Comparison of ENCODE assay signal across 21 mouse cellular contexts in the genomic region with DNA sequence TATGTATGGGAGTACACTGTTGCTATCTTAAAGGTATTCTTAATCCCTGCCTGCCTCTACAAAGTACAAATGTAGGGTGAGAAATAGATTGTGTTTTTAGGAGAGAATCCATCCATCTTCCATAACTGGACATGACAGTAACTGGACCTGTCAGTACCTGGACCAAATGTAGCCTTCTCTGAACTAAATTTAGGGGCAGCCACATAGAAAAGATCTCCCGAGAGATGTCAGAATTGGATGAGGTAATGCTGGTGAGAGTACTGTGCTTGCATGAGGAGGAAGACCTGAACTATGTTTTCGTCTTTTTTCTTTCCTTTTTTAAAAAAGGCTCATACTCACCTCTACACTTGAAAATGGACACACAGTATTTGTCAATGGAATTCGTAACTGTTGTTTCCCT. TPM values are rescaled to one million over a fixed set of nuclear protein-coding genes. Genes with fewer than 3 reads are reported as not detected.
DNase-seq lines count a peak whose midpoint lies in the region; ATAC-seq and TF ChIP-seq lines count a peak whose summit lies in the region.
"Had no signal": no experiment of that assay in that cellular context is flagged by ENCODE, and none has a peak within 500 bp of the region (broad histone marks: within the 10 kb centered on the region; RNA-seq: fewer than 3 reads in every experiment).

No protein-coding gene starts in this region.

- no peaks in the 10 kb centered on the region for H3K9me3 ChIP-seq in intestine, embryonic 14.5 days (ENCODE audit: control insufficient read depth, low read length)
- H3K9me3 ChIP-seq in intestine, postnatal 0 days (ENCODE audit: control insufficient read depth) = no peaks in the 10 kb centered on the region
- H3K9me3 ChIP-seq: embryonic facial prominence, embryonic 13.5 days; embryonic facial prominence, embryonic 15.5 days; forebrain, embryonic 10.5 days; forebrain, embryonic 12.5 days had no signal

- ATAC-seq in cerebellum, adult (ENCODE audit: insufficient number of reproducible peaks, low FRiP score, low TSS enrichment) = peak; percentile 56; the same call in 1 of the 2 replicates
- ATAC-seq in intestine, embryonic 14.5 days (replicated peaks; ENCODE audit: low FRiP score, low TSS enrichment, low read depth) = no peak
- no peak for ATAC-seq in intestine, postnatal 0 days
- ATAC-seq: forebrain, embryonic 14.5 days; forebrain, embryonic 16.5 days had no signal

- H3K36me3 ChIP-seq in intestine, embryonic 14.5 days (ENCODE audit: control insufficient read depth, insufficient read depth, low read length) = no peaks in the 10 kb centered on the region
- no peaks in the 10 kb centered on the region for H3K36me3 ChIP-seq in intestine, postnatal 0 days (ENCODE audit: control insufficient read depth, insufficient read depth)
- H3K36me3 ChIP-seq: embryonic facial prominence, embryonic 13.5 days; embryonic facial prominence, embryonic 15.5 days; forebrain, embryonic 10.5 days; forebrain, embryonic 12.5 days had no signal

- H3K9ac ChIP-seq in intestine, embryonic 14.5 days (ENCODE audit: low read length) = no peak overlapping the region
- H3K9ac ChIP-seq in intestine, postnatal 0 days (ENCODE audit: low read depth, low read length) = no peak overlapping the region
- H3K9ac ChIP-seq: embryonic facial prominence, embryonic 13.5 days; embryonic facial prominence, embryonic 15.5 days; forebrain, embryonic 12.5 days had no signal

- H3K4me3 ChIP-seq in cerebellum, adult 2 months (replicated peaks; ENCODE audit: insufficient read depth, low read depth, low read length) = peak overlapping the region; percentile 22
- H3K4me3 ChIP-seq in intestine, embryonic 14.5 days (ENCODE audit: low read depth, low read length) = no peak overlapping the region
- H3K4me3 ChIP-seq in intestine, postnatal 0 days (ENCODE audit: low read depth, low read length) = no peak overlapping the region
- H3K4me3 ChIP-seq: embryonic facial prominence, embryonic 13.5 days; embryonic facial prominence, embryonic 15.5 days; erythroblast, embryonic 14.5 days; forebrain, embryonic 10.5 days; forebrain, embryonic 12.5 days; gastrocnemius, adult 2 months had no signal

- no peak for TF ChIP-seq POLR2A in cerebellum, adult 2 months (IDR thresholded peaks at IDR 0.05; ENCODE audit: borderline replicate concordance, insufficient read depth, low read length)

- no peak for DNase-seq in cerebellum, adult 11-12 months
- peak in 1 of 2 experiments; percentile 65 for DNase-seq in cerebellum, adult 2 months
- DNase-seq in cerebellum, postnatal 4 days (ENCODE audit: low spot score in 2 of 2) = no peak
- peak; percentile 10 for DNase-seq in intestine, embryonic 14.5 days (ENCODE audit: low spot score)
- DNase-seq in cerebellum, adult 9-11 months = peak; percentile 38
- DNase-seq in B cell, adult 2 months = no peak
- DNase-seq: adrenal gland, adult 2 months; adrenal gland, postnatal 10 days; adrenal gland, postnatal 25 days; embryo, embryonic 11 days; gastrocnemius, adult 2 months had no signal

- H3K4me2 ChIP-seq in intestine, embryonic 14.5 days (ENCODE audit: low read length) = no peak overlapping the region
- H3K4me2 ChIP-seq in intestine, postnatal 0 days (replicated peaks; ENCODE audit: low read depth) = no peak overlapping the region
- H3K4me2 ChIP-seq: embryonic facial prominence, embryonic 13.5 days; embryonic facial prominence, embryonic 15.5 days; forebrain, embryonic 12.5 days had no signal

- H3K27me3 ChIP-seq in cerebellum, adult 2 months (ENCODE audit: control insufficient read depth, insufficient read depth, low read length) = no peaks in the 10 kb centered on the region
- peaks cover 10% of the 10 kb centered on the region for H3K27me3 ChIP-seq in intestine, embryonic 14.5 days (replicated peaks; ENCODE audit: control insufficient read depth, insufficient read depth, low read length)
- no peaks in the 10 kb centered on the region for H3K27me3 ChIP-seq in intestine, postnatal 0 days (replicated peaks; ENCODE audit: control insufficient read depth, insufficient read depth, low read length)

- 6% methylated on average over 3 of the region's 3 CpGs for WGBS in cerebellum, adult 2 months
- 82% methylated on average over 3 of the region's 3 CpGs for WGBS in intestine, embryonic 14.5 days
- 84% methylated on average over 3 of the region's 3 CpGs for WGBS in intestine, postnatal 0 days

- peaks cover 20% of the 10 kb centered on the region for H3K4me1 ChIP-seq in cerebellum, adult 2 months (ENCODE audit: control insufficient read depth, insufficient read depth, low read length)
- no peaks in the 10 kb centered on the region for H3K4me1 ChIP-seq in intestine, embryonic 14.5 days (replicated peaks; ENCODE audit: control insufficient read depth, insufficient read depth, low read length)
- H3K4me1 ChIP-seq in intestine, postnatal 0 days (replicated peaks; ENCODE audit: control insufficient read depth, insufficient read depth, low read length) = no peaks in the 10 kb centered on the region
- H3K4me1 ChIP-seq: forebrain, embryonic 12.5 days had no signal

- no peak overlapping the region; the same call in 1 of the 2 replicates for H3K27ac ChIP-seq in cerebellum, adult 2 months (ENCODE audit: insufficient read depth, low read length)
- H3K27ac ChIP-seq in intestine, embryonic 14.5 days (ENCODE audit: low read depth) = no peak overlapping the region
- H3K27ac ChIP-seq in intestine, postnatal 0 days (ENCODE audit: low read depth, low read length) = no peak overlapping the region
- H3K27ac ChIP-seq: embryonic facial prominence, embryonic 13.5 days; embryonic facial prominence, embryonic 15.5 days; forebrain, embryonic 10.5 days; forebrain, embryonic 12.5 days; gastrocnemius, adult 2 months had no signal

- TF ChIP-seq CTCF in cerebellum, adult 2 months (IDR thresholded peaks at IDR 0.05; ENCODE audit: borderline replicate concordance, insufficient read depth, low read depth, low read length) = no peak
- TF ChIP-seq CTCF in intestine, postnatal 0 days (IDR thresholded peaks at IDR 0.05; ENCODE audit: low read depth) = no peak

RNA-seq across cellular contexts. Expression of a gene that starts 6.0 kb away (rescaled TPM):
- polyA plus RNA-seq in cerebellum, adult 2 months (2012; rRNA removed) = 369 and 387 TPM in 2 replicates
- 17.1 and 17.5 TPM in 2 replicates for polyA plus RNA-seq in intestine, embryonic 14.5 days (2014; fragmentation: Nextera tagmentation; extraction: Ambion mirVana)
- polyA plus RNA-seq in intestine, postnatal 0 days (2015; fragmentation: Nextera tagmentation; extraction: Ambion mirVana) = 14.6 and 14.9 TPM in 2 replicates
- polyA plus RNA-seq: C2C12; erythroblast, embryonic 14.5 days had no signal

Comparison
In these comparisons a context has a peak if more than half of its experiments do, and no peak if none do; other contexts are left out.
1. DNase-seq: peak in intestine, embryonic 14.5 days (single experiment) and cerebellum, adult 9-11 months (single experiment); none in cerebellum, adult 11-12 months (single experiment), cerebellum, postnatal 4 days (0 of 2) and B cell, adult 2 months (0 of 2).
2. RNA of a gene that starts 6.0 kb away (polyA plus RNA-seq): 369 to 387 TPM in cerebellum, adult 2 months; 17.1 to 17.5 TPM in intestine, embryonic 14.5 days and 14.6 to 14.9 TPM in intestine, postnatal 0 days; every median in the first group is over 10 times any median in the second.